Mouse (Mus musculus): ENCODE results near the gene Fam216b.

DNA sequence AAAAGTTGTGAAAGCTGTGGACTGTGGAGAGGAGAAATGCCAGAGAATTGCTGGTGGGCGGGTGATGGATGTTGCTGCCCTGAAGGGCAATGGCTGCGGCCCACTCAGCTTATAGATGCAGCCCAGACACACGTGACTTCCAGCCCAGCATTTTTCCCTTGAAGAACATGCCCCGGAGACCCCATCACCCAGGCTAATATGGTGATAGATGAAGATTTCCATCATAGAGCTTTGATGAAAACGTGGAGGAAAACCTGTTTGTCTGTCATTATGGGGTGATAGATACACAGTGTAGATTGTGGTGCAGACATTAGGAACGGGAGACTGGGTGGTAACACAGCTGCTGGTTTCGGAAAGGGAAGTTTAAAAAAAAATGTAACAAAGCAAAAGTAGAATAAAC, 31.4 kb downstream of the Fam216b start:
- no peak for TF ChIP-seq POLR2A (IDR thresholded peaks at IDR 0.05; ENCODE audit: low read depth, low read length)
- TF ChIP-seq CTCF (IDR thresholded peaks at IDR 0.05; ENCODE audit: borderline replicate concordance, insufficient read depth, low read length): no peak

Data from embryonic fibroblast, embryonic 13.5 days (primary cell).